Mouse (Mus musculus) kidney, postnatal 14 days (tissue): Measurements from ENCODE around the gene Btg1.
A peak's percentile ranks its signal among the peaks of the same experiment; 100 is the strongest.

Experiments
- DNase-seq: peaks from one replicate; pipeline ENCODE4 v3.0.0; 2022; ENCODE audit warnings: mixed read lengths

Btg1 gene

DNA sequence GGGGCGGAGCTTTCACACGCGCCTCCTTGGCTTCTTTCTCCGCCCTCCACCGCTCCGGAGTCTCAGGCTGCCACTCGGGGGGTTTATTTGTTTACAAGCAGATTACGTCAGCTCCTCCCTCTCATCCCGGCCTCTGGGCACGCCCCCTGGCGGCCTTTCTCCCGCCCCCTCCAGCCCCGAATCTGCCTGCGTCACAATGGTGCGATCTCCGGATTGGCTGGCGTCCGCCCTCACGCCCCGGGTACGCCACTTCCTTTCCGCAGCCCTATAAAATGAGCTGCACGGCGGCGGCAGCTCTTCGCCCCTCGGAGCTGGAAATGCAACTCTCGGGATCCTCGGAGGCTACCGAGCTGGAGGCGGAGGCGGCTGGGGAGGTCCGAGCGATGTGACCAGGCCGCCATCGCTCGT lies at the start of gene Btg1:
Gene Btg1 (plus strand): TSS at position 298 of the 408 bp plus-strand sequence.
- DNase-seq, result peak; percentile 100

GRCm38 (mm10) chr10:96569469-96569868 lies 47.3 kb upstream of the Btg1 start:
- DNase-seq, result no peak

DNA sequence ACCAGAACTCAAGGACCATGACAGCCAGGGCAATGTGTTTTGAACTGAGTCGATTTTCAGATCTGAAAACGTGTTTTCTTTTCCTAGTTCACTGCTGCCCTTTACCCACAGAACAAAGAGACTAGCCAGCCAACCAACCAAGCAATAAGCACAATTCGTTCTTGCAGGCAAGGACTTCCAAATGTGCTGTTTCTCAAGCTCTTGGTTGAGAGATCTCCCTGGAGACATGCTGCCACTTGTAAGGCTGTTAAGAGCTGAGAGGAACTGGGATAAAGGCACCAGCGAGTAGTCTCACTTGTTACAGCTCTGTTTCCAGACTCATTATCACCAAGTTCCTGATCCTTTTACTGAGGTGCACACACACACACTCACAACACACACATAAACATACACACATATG lies 45.6 kb upstream of the Btg1 start:
- DNase-seq, result peak; percentile 9

GRCm38 (mm10) chr10:96574786-96575185 lies 42.0 kb upstream of the Btg1 start:
- no peak for DNase-seq

DNA sequence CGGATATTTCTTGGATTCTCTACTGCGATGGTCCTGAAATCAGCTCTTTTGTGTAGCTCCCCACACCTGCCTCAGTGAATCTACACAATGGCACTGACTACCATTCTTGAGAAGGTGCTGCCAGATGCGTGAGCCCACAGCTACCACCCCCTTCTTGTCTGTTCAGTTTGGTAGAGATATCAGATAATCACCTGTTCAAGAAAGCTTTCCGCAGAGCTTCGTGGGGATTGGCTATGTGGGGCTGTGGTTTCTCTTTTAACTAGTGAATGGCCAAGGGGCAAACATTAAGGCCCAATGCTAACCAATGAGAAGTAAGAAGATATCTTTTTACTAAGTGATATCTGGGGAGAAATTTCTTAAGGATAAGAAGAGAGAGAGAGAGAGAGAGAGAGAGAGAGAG lies 41.5 kb upstream of the Btg1 start:
- DNase-seq, result no peak

DNA sequence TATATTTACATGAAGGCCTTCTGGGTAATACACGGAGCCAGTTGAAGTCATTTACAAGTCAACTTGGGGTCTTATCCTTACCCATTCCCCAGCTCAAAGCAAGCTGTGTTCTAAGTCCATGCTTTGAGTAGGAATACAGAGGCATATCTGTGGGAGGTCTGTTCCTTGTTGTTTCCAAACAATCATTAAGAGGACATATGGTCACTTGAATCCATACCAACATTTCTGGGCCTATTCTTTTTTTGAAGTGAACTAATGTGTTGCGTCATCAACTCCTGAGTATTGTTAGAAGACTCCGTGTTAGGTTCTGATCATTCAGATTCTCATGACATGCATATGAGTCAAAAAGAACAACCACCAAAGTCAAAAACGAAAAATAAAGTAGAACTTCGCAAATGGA lies 37.9 kb upstream of the Btg1 start:
- no peak for DNase-seq

DNA sequence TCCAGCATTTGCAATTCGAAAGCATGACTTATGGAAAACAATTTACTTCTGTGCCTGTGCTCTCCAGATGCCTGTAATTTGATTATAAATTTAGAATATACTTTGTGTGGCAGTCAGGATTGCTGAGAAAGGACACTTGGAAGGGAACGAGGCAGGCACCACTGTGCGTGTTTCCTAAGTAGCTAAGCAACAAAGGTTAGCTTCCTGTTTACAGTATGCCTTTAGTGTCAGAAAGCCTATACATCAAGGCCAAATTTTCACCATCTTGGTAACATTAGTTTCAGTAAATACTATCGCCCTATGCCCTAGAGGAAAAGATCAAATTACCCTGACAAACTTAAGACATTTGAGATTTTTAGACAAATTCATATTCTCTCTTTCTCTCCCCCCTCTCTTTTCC lies 37.4 kb upstream of the Btg1 start:
- no peak for DNase-seq

GRCm38 (mm10) chr10:96580246-96580645 lies 36.6 kb upstream of the Btg1 start:
- no peak for DNase-seq

DNA sequence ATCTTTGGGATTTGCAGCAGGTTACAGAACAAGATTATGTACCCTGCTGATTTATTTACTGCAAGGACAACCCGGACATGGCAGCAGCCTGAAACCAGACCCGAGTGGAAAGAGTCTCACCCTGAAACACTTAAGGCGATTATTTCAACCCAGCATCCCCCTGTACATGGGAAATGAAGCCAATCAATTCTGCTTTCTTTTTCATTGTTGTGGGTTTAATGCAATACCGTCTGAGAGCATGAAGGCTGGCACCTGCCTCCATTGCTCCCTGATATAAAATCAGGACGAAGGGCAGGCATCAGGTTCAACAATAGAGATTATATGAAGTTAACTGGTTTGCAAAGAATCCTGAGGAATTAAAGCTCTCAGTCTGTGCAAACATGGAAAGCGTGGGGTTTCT lies 35.6 kb upstream of the Btg1 start:
- no peak for DNase-seq

DNA sequence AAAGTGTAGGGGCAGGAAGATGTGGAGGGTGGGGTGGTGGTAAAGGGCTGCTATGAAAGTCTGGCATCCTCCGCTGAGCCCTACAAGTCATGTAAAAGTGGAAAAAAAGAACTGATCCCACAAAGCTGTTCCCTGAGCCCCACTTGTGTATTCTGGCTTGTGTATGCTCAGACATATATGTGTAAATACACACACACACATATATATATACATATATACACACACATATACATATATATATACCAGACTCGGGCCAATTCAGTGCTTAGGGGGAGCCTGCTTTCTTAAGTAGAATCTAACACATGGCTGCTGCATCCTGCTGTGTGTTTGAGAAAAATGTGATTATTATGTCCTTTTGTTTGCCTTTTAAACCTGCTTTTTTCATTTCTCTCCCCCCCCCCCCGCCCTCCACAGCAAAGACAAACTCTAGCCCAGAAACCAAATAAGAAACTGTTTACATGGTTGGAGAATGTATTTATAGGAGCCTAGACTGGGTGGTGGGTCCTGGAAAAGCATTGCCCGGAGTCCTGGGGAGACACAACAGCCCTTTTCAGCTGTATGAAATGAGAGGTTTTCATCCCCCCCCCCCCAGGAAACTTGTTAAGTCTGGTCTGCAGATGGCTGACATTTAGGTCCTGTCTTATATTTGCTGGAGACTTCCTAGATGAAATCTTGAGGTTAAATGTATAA lies 30.5 kb upstream of the Btg1 start:
- no peak for DNase-seq

DNA sequence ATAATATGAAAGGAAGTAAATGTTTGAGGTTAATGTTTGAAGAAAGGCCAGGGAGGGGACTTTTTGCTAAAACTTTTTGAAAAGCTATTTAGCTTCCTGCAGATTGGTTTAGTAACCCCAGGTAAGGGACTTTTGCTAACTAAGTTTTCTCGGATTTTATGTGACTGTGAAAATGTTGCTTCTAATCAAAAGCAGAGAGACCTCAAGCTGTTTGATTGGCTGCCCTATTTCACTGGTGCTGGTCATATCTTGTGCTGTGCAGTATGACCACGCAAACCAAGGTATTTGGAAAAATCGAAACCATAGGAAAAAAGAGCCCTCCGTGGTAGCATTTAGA lies 30.0 kb upstream of the Btg1 start:
- no peak for DNase-seq

DNA sequence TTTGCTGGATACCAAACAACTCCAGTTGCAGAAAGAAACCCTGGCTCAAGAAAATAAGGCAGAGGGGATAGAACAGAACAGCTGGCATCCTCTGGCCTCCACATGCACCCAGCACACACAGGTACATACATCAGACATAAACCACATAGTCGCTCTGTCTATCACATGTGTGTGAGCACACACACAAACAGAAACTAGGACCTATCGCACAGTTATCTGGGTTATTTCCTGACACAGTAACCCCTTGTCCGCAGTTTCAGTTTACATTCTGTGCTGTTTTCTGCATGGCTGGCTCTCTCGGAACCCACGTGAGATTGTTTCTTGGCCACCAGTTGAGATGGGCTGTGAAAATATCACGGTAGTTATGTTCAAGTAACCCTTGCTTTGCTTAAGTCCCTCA lies 28.6 kb upstream of the Btg1 start:
- DNase-seq, result no peak

GRCm38 (mm10) chr10:96589781-96590180 lies 27.0 kb upstream of the Btg1 start:
- DNase-seq, result no peak

GRCm38 (mm10) chr10:96592089-96592488 lies 24.7 kb upstream of the Btg1 start:
- no peak for DNase-seq

- no peak for DNase-seq
These were observed 21.2 kb upstream of the Btg1 start for GRCm38 (mm10) chr10:96595435-96596132.

GRCm38 (mm10) chr10:96596411-96596810 lies 20.4 kb upstream of the Btg1 start:
- no peak for DNase-seq

- DNase-seq, result no peak
These were observed 17.2 kb upstream of the Btg1 start for GRCm38 (mm10) chr10:96599641-96600040.

DNA sequence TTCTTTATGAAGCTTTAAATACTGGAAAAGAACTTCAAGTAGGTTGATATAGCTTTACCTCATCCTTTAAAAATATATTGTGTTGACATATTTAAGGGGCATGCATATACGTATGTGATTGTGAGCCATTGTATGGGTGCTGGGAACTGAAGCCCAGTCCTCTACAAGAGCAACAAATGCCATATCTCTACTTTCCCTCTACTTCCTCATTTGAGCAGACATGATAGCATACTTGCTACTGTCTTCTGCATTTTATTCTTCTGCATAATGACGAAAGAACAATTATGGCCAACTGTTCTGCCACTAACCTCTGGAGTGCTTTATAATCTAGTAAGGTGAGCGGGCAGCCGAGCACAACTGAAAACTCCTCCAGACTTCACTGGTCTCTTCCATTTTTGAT lies 15.1 kb upstream of the Btg1 start:
- DNase-seq, result no peak

DNA sequence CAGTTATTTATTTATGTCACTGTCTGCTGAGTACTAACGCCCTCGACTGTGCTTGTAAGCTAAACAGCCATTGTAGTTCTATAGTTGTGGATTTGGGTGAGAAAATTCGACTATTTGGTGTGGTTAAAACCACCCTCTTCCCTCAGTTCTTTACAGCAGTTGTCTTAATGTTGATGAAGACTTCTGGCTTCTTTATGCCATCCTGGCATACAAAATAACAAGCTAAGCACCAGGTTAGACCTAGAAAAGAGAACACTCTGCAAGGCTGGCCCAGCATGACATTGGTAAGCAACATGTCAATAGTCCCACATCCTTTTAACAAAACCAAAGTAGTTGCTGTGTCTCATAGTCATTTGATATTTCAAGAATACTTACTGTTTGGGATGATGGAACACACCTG lies 14.5 kb upstream of the Btg1 start:
- no peak for DNase-seq

DNA sequence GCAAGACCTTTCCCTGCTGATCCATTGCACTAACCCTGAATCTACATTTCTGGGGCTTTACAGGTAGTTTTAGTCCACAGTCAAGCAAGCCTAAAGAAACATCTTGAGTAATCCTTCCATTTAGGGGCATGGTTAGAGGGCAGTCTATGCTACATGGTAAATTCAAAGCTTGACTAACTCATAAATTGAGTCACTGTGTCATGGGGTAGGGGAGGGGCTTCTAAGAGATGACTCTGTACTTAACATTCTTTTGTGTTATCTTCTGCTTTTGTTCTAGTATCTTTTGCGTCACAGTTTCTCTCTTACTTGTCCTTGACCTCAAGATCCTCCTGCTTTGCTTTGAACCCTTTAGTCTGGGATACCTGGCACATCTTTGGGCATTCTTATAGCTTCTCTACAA lies 11.6 kb upstream of the Btg1 start:
- DNase-seq, result no peak

GRCm38 (mm10) chr10:96605856-96606255 lies 10.9 kb upstream of the Btg1 start:
- no peak for DNase-seq

DNA sequence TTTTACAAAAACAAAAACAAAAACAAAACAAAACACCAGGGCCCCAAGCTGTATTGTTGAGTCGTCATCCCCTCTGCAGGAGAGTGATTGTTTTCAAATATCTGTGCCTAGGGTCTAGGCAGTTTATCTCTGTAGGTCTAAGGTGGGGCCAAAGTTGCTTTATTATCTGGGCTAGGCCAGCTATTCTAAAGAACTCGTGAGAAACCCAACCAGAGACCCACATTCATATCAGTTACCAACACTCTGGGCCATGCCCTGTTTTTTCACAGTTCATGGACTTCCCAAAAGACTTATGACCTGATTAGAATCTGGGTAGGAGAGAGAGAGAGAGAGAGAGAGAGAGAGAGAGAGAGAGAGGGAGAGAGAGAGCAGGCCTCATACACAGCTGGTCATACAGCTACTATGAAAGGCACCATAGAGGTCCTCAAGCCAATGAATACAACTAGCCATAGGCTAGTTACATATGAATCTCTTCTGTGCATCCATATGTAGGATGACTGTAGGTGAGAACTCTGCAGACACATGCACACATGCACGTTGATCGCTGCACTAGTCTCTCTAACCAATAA lies 9.1 kb upstream of the Btg1 start:
- DNase-seq, result no peak

- no peak for DNase-seq
These were observed 7.2 kb upstream of the Btg1 start for GRCm38 (mm10) chr10:96609356-96610345.
